Mouse (Mus musculus): Measurements from ENCODE around the gene Popdc3. TPM values are rescaled to one million over a fixed set of nuclear protein-coding genes. Genes with fewer than 3 reads are reported as not detected.
A peak's percentile ranks its signal among the peaks of the same experiment; 100 is the strongest.

Gene Popdc3
- polyA plus RNA-seq, 1 experiment from 2014 or later, result 43.3 TPM

GRCm38 (mm10) chr10:45262126-45262525 is 84.2 kb downstream of the Popdc3 start:
- no peaks in the 10 kb centered on the region for H3K4me1 ChIP-seq (ENCODE audit: control insufficient read depth in 2 of 2, insufficient read depth in 2 of 2, low read length in 2 of 2)
- no peaks in the 10 kb centered on the region for H3K36me3 ChIP-seq (ENCODE audit: control insufficient read depth, insufficient read depth, low read length)
- no peaks in the 10 kb centered on the region for H3K27me3 ChIP-seq (ENCODE audit: control insufficient read depth, insufficient read depth, low read length)
- no peak overlapping the region for H3K4me2 ChIP-seq (ENCODE audit: low read length)
- 84% methylated on average over 3 of the region's 3 CpGs for WGBS
- no peaks in the 10 kb centered on the region for H3K9me3 ChIP-seq (ENCODE audit: control insufficient read depth, low read length)
- no peak for ATAC-seq (ENCODE audit: insufficient number of reproducible peaks, insufficient read depth, low FRiP score, low read depth)
- no peak overlapping the region for H3K4me3 ChIP-seq (ENCODE audit: control insufficient read depth in 1 of 2, insufficient read depth in 1 of 2, low read depth in 1 of 2, low read length in 2 of 2)
- H3K9ac ChIP-seq (ENCODE audit: low read length), result no peak overlapping the region
- no peak overlapping the region for H3K27ac ChIP-seq (replicated peaks in 1 of 2; ENCODE audit: control insufficient read depth in 1 of 2, insufficient read depth in 1 of 2, low read depth in 2 of 2, low read length in 2 of 2)

GRCm38 (mm10) chr10:45276499-45276898 is 98.6 kb downstream of the Popdc3 start:
- ATAC-seq (ENCODE audit: insufficient number of reproducible peaks, insufficient read depth, low FRiP score, low read depth), result no peak
- 38% methylated on average over 3 of the region's 3 CpGs for WGBS
- Histone ChIP-seq H3K9ac (ENCODE audit: low read length) (no peak overlapping the region), H3K9me3 (ENCODE audit: control insufficient read depth, low read length) (0 out of 2 replicates have a peak, but pooled peaks cover 4% of the 10 kb centered on the region), H3K27ac (replicated peaks in 1 of 2; ENCODE audit: control insufficient read depth in 1 of 2, insufficient read depth in 1 of 2, low read depth in 2 of 2, low read length in 2 of 2) (no peak overlapping the region), H3K4me2 (ENCODE audit: low read length) (no peak overlapping the region), H3K4me3 (ENCODE audit: control insufficient read depth in 1 of 2, insufficient read depth in 1 of 2, low read depth in 1 of 2, low read length in 2 of 2) (no peak overlapping the region), H3K36me3 (ENCODE audit: control insufficient read depth, insufficient read depth, low read length) (no peaks in the 10 kb centered on the region), H3K4me1 (ENCODE audit: control insufficient read depth in 2 of 2, insufficient read depth in 2 of 2, low read length in 2 of 2) (peaks cover 4% of the 10 kb centered on the region in 2 experiments; a peak in 2 of 4 replicates), H3K27me3 (ENCODE audit: control insufficient read depth, insufficient read depth, low read length) (no peaks in the 10 kb centered on the region)

GRCm38 (mm10) chr10:45276995-45277394 is 99.1 kb downstream of the Popdc3 start:
- Histone ChIP-seq H3K27me3 (ENCODE audit: control insufficient read depth, insufficient read depth, low read length) (no peaks in the 10 kb centered on the region), H3K4me3 (ENCODE audit: control insufficient read depth in 1 of 2, insufficient read depth in 1 of 2, low read depth in 1 of 2, low read length in 2 of 2) (no peak overlapping the region), H3K4me2 (ENCODE audit: low read length) (no peak overlapping the region), H3K4me1 (ENCODE audit: control insufficient read depth in 2 of 2, insufficient read depth in 2 of 2, low read length in 2 of 2) (peaks cover 4% of the 10 kb centered on the region in 2 experiments; a peak in 2 of 4 replicates), H3K9me3 (ENCODE audit: control insufficient read depth, low read length) (no peaks in the 10 kb centered on the region), H3K36me3 (ENCODE audit: control insufficient read depth, insufficient read depth, low read length) (no peaks in the 10 kb centered on the region), H3K9ac (ENCODE audit: low read length) (no peak overlapping the region), H3K27ac (replicated peaks in 1 of 2; ENCODE audit: control insufficient read depth in 1 of 2, insufficient read depth in 1 of 2, low read depth in 2 of 2, low read length in 2 of 2) (no peak overlapping the region)
- ATAC-seq (ENCODE audit: insufficient number of reproducible peaks, insufficient read depth, low FRiP score, low read depth), result no peak
- WGBS, result 44% methylated on average over 5 of the region's 5 CpGs

- peaks cover 13% of the 10 kb centered on the region; the same call in 1 of the 2 replicates for H3K36me3 ChIP-seq (ENCODE audit: control insufficient read depth, insufficient read depth, low read length)
- peak overlapping the region; percentile 66 to 79 for H3K27ac ChIP-seq (replicated peaks in 1 of 2; ENCODE audit: control insufficient read depth in 1 of 2, insufficient read depth in 1 of 2, low read depth in 2 of 2, low read length in 2 of 2)
- H3K9me3 ChIP-seq (ENCODE audit: control insufficient read depth, low read length), result no peaks in the 10 kb centered on the region
- H3K4me1 ChIP-seq (ENCODE audit: control insufficient read depth in 2 of 2, insufficient read depth in 2 of 2, low read length in 2 of 2), result peaks cover 14 to 15% of the 10 kb centered on the region in 2 experiments
- no peak overlapping the region for H3K9ac ChIP-seq (ENCODE audit: low read length)
- 21% methylated on average over 5 of the region's 5 CpGs for WGBS
- ATAC-seq (ENCODE audit: insufficient number of reproducible peaks, insufficient read depth, low FRiP score, low read depth), result peak; percentile 51
- no peaks in the 10 kb centered on the region for H3K27me3 ChIP-seq (ENCODE audit: control insufficient read depth, insufficient read depth, low read length)
- H3K4me3 ChIP-seq (ENCODE audit: control insufficient read depth in 1 of 2, insufficient read depth in 1 of 2, low read depth in 1 of 2, low read length in 2 of 2), result no peak overlapping the region
- peak overlapping the region; percentile 46 for H3K4me2 ChIP-seq (ENCODE audit: low read length)
Measured at GRCm38 (mm10) chr10:45285651-45286050, 107.8 kb downstream of the Popdc3 start.

- peak overlapping the region; percentile 70 to 93 for H3K4me3 ChIP-seq (ENCODE audit: control insufficient read depth in 1 of 2, insufficient read depth in 1 of 2, low read depth in 1 of 2, low read length in 2 of 2)
- 32% methylated on average over 7 of the region's 7 CpGs for WGBS
Measured at GRCm38 (mm10) chr10:45288351-45288750, 110.5 kb downstream of the Popdc3 start.

GRCm38 (mm10) chr10:45289218-45290105 is 111.6 kb downstream of the Popdc3 start:
- H3K4me2 ChIP-seq (ENCODE audit: low read length), result peak overlapping the region; percentile 72
- H3K4me3 ChIP-seq (ENCODE audit: control insufficient read depth in 1 of 2, insufficient read depth in 1 of 2, low read depth in 1 of 2, low read length in 2 of 2), result peak overlapping the region; percentile 70 to 93
- H3K4me1 ChIP-seq (ENCODE audit: control insufficient read depth in 2 of 2, insufficient read depth in 2 of 2, low read length in 2 of 2), result peaks cover 17 to 19% of the 10 kb centered on the region in 2 experiments
- H3K9ac ChIP-seq (ENCODE audit: low read length), result peak overlapping the region; percentile 97
- H3K36me3 ChIP-seq (ENCODE audit: control insufficient read depth, insufficient read depth, low read length), result peaks cover 7% of the 10 kb centered on the region; the same call in 1 of the 2 replicates
- under 1% methylated on average over 69 of the region's 71 CpGs for WGBS
- H3K27ac ChIP-seq (replicated peaks in 1 of 2; ENCODE audit: control insufficient read depth in 1 of 2, insufficient read depth in 1 of 2, low read depth in 2 of 2, low read length in 2 of 2), result peak overlapping the region; percentile 87 to 90
- H3K9me3 ChIP-seq (ENCODE audit: control insufficient read depth, low read length), result no peaks in the 10 kb centered on the region
- H3K27me3 ChIP-seq (ENCODE audit: control insufficient read depth, insufficient read depth, low read length), result no peaks in the 10 kb centered on the region
- ATAC-seq (ENCODE audit: insufficient number of reproducible peaks, insufficient read depth, low FRiP score, low read depth), result peak; percentile 65

More at GRCm38 (mm10) chr10:45288351-45288750, 110.5 kb downstream of the Popdc3 start:
- H3K4me1 ChIP-seq (ENCODE audit: control insufficient read depth in 2 of 2, insufficient read depth in 2 of 2, low read length in 2 of 2), result peaks cover 19 to 20% of the 10 kb centered on the region in 2 experiments
- H3K36me3 ChIP-seq (ENCODE audit: control insufficient read depth, insufficient read depth, low read length), result peaks cover 13% of the 10 kb centered on the region; the same call in 1 of the 2 replicates
- H3K27me3 ChIP-seq (ENCODE audit: control insufficient read depth, insufficient read depth, low read length), result no peaks in the 10 kb centered on the region
- no peaks in the 10 kb centered on the region for H3K9me3 ChIP-seq (ENCODE audit: control insufficient read depth, low read length)
- H3K4me2 ChIP-seq (ENCODE audit: low read length), result peak overlapping the region; percentile 72
- H3K27ac ChIP-seq (replicated peaks in 1 of 2; ENCODE audit: control insufficient read depth in 1 of 2, insufficient read depth in 1 of 2, low read depth in 2 of 2, low read length in 2 of 2), result peak overlapping the region; percentile 55 to 90
- peak overlapping the region; percentile 97 for H3K9ac ChIP-seq (ENCODE audit: low read length)
- no peak for ATAC-seq (ENCODE audit: insufficient number of reproducible peaks, insufficient read depth, low FRiP score, low read depth)

- 29% methylated on average over 5 of the region's 5 CpGs for WGBS
- H3K4me1 ChIP-seq (ENCODE audit: control insufficient read depth in 2 of 2, insufficient read depth in 2 of 2, low read length in 2 of 2), result peaks cover 12 to 14% of the 10 kb centered on the region in 2 experiments
- no peaks in the 10 kb centered on the region for H3K27me3 ChIP-seq (ENCODE audit: control insufficient read depth, insufficient read depth, low read length)
- ATAC-seq (ENCODE audit: insufficient number of reproducible peaks, insufficient read depth, low FRiP score, low read depth), result no peak
- peak overlapping the region in 1 of 2 experiments; percentile 50; a peak in 2 of 4 replicates for H3K27ac ChIP-seq (replicated peaks in 1 of 2; ENCODE audit: control insufficient read depth in 1 of 2, insufficient read depth in 1 of 2, low read depth in 2 of 2, low read length in 2 of 2)
- H3K4me3 ChIP-seq (ENCODE audit: control insufficient read depth in 1 of 2, insufficient read depth in 1 of 2, low read depth in 1 of 2, low read length in 2 of 2), result peak overlapping the region in 1 of 2 experiments; percentile 70; a peak in 2 of 4 replicates
- H3K4me2 ChIP-seq (ENCODE audit: low read length), result peak overlapping the region; percentile 72
- H3K9ac ChIP-seq (ENCODE audit: low read length), result peak overlapping the region; percentile 97
- H3K9me3 ChIP-seq (ENCODE audit: control insufficient read depth, low read length), result no peaks in the 10 kb centered on the region
- peaks cover 7% of the 10 kb centered on the region; the same call in 1 of the 2 replicates for H3K36me3 ChIP-seq (ENCODE audit: control insufficient read depth, insufficient read depth, low read length)
Measured at GRCm38 (mm10) chr10:45290618-45291017, 112.7 kb downstream of the Popdc3 start.
